Mouse (Mus musculus) ES-Bruce4 (cell line): ENCODE data around the gene Zfp275.

Experiments used
- CTCF ChIP-seq: IDR thresholded peaks from one replicate; pipeline ENCODE4 v1.8.1; 2011; ENCODE audit warnings: low read depth, low read length
- POLR2A ChIP-seq: IDR thresholded peaks from one replicate; pipeline ENCODE4 v1.8.1; 2011; ENCODE audit warnings: low read length; ENCODE audit not compliant: insufficient read depth

GRCm38 (mm10) chrX:73327215-73327614 lies 15.2 kb upstream of the Zfp275 start:
- TF ChIP-seq POLR2A (no peak), CTCF (no peak)
